Mouse (Mus musculus) liver, adult (tissue): ENCODE data around the gene Ear6.

Experiments
- GATA4 ChIP-seq: IDR thresholded peaks from 2 replicates; pipeline ENCODE4 v1.6.1; 2014; ENCODE audit warnings: mild to moderate bottlenecking, low read length; ENCODE audit not compliant: insufficient replicate concordance

Ear6 gene

GRCm38 (mm10) chr14:51853399-51853798 is at the start of gene Ear6:
Ear6 (plus strand) TSS chr14:51853699.
- TF ChIP-seq GATA4, result no peak

DNA sequence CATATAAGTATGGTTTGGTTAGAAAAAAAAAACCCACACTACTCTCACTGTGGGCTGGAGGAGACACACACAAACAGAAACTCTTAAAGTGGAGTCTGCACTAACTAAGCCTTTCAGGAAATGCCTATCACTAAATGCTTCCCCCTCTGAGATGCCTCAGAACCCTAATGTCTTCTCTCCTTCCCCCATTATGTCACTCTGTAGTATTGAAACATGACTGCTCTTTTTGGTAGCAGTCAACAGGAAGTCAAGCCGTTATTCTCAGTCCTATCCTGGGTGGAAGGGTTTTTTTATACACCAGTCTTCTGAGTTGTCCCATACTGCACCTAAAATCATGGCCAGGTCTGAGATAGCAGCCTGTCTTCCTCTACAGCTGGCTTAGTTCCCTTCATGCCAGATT is 26.9 kb upstream of the Ear6 start:
- no peak for TF ChIP-seq GATA4

GRCm38 (mm10) chr14:51829188-51829587 is 24.3 kb upstream of the Ear6 start:
- no peak for TF ChIP-seq GATA4

DNA sequence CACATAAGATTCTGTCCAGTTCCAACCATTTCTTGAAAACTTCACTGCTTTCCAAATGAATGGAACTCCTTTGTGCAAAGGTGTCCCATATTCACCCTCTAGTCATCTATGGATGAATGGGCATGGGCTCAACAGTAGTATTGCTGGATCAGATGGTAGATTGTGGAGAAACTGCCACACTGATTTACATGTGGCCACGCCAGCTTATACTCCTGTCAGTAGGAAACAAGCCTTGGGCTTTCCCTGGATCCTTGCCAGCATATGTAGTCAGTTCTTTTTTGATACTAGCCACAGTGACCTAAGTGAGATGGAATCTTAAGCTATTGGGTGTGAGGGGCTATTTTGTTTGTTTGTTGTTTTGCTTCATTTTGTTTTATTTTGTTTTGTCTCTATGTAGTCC is 11.2 kb upstream of the Ear6 start:
- TF ChIP-seq GATA4, result no peak

DNA sequence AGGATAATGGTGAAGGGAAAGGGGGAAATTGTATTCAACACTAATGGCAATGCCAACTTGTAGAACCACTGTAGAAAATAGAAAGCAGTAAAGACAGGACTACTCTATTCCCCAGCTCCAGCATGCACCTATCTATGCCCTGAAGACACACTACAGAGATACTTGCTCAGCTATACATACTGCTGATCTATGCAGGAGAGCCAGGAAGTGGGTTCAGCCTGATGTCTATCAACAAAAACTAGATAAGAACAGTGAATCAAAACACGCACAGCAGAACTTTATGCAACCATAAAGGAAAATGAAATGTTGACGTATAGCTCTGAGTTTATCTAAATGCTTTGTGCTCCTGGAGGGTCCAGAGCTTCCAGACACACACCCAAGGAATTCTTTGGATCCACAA is 10.7 kb upstream of the Ear6 start:
- TF ChIP-seq GATA4, result no peak

GRCm38 (mm10) chr14:51843882-51844281 is 9.6 kb upstream of the Ear6 start:
- TF ChIP-seq GATA4, result no peak

DNA sequence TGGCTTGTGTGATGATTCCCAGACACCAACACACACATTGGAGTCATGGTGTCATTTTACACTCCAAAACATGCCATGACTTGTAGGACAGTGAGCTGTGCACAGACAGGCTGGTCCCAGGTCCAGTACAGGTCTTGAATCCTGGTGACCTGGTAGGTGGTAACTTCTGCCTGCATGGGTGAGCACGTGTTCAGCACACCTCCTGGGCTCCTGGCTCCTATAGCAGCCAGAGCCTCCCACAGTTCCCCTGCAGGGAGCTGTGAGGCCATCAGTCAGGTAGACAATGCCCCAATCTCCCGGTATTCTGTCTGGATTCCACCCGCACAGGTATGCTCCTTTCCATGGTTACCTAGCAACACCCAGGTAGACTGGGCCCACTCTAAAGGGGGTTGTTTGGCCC is 6.9 kb upstream of the Ear6 start:
- no peak for TF ChIP-seq GATA4

DNA sequence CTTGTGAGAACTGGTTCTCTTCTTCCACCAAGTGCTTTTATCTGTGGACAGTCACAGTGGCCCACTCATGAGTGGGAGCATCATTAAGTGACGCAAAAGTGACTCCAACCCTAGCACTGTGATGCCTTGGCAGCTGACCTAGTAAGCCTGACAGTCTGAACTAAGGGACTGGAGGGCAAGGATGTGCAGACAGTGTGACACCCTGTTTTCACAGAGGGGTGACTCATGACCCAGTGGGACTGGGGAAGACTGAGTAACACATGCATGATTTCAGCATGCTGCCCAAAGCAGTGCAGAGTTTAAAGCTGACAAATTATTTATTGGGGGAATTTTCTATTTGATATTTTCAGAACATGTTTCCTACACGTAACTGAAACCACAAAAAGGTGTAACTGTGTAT is 17.3 kb downstream of the Ear6 start:
- no peak for TF ChIP-seq GATA4

GRCm38 (mm10) chr14:51871741-51872140 is 18.2 kb downstream of the Ear6 start:
- TF ChIP-seq GATA4, result no peak

DNA sequence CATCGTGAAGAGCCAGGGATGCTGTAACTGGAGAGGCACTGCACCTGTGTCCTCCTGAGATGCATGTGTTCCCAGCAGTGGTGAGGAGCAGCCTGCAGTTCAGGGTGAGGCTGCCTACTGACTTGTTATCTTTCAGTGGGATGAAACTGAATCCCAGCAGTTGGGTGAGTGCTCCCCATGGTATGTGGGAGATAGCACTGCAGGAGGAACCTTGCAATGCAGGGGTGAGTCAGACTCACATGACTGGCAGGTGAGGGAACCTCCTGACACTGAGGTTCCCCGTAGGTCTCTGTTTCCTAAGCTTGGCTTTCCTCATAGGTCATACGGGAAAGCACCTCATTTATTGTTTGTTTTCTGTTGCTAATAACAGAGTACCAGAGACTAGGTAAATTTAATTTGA is 24.0 kb downstream of the Ear6 start:
- no peak for TF ChIP-seq GATA4

GRCm38 (mm10) chr14:51883527-51884030 is 30.1 kb downstream of the Ear6 start:
- no peak for TF ChIP-seq GATA4

- TF ChIP-seq GATA4, result no peak
Measured at GRCm38 (mm10) chr14:51884031-51884544, 30.6 kb downstream of the Ear6 start.

GRCm38 (mm10) chr14:51884598-51885331 is 31.3 kb downstream of the Ear6 start, which contains the start of gene Mettl17:
Mettl17 (plus strand) TSS chr14:51884842.
- TF ChIP-seq GATA4, result no peak

- no peak for TF ChIP-seq GATA4
Measured at GRCm38 (mm10) chr14:51886051-51886450, 32.6 kb downstream of the Ear6 start.

GRCm38 (mm10) chr14:51889833-51890232 is 36.3 kb downstream of the Ear6 start:
- no peak for TF ChIP-seq GATA4

DNA sequence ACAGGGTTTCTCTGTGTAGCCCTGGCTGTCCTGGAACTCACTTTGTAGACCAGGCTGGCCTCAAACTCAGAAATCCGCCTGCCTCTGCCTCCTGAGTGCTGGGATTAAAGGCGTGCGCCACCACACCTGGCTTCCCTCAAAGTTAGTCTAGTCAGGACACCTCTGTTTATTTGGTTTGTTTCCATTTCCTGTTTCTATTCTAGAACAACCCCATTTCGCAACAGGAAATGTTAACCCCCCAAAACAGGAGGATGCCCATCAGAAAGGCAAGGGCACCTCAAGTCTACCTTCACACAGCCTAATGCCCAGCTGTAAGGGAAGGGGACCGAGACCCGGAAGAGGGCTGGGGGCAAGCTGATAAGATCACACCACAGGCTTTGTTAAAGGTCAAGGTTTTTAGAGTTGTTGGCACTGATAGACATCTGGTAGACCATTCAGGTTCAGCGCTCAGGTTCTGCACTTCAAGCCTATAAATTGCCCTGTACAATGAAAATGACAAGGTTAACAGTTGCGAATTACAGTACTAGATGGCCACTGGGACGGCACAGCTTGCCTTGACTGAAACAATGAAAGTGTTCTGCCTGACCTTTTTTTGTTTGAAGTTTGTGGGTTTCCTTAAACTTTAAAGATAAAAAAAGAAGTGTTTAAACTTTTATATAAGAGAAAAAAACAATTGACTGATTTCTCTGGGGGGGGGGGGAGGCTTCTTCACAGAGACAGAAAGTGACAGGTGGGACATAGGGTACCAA is 38.9 kb downstream of the Ear6 start, which contains the start of gene Slc39a2:
TSS of gene Slc39a2 (plus strand) at position 699 of the 749 bp plus-strand sequence.
- TF ChIP-seq GATA4, result no peak
